Mouse (Mus musculus) layer of hippocampus, adult 8-10 months (tissue): ENCODE measurements at regions not wholly inside any gene's neighbourhood (a gene's known extent, or its start where the extent isn't known, plus 50 kb on each side); places are given as distances from the start of the nearest gene placed in this dataset.

Experiments
- DNase-seq, 2 experiments: peaks; one replicate each; pipeline ENCODE4 v3.0.0; 2022; ENCODE audit warnings: low spot score in 2 of 2

DNA sequence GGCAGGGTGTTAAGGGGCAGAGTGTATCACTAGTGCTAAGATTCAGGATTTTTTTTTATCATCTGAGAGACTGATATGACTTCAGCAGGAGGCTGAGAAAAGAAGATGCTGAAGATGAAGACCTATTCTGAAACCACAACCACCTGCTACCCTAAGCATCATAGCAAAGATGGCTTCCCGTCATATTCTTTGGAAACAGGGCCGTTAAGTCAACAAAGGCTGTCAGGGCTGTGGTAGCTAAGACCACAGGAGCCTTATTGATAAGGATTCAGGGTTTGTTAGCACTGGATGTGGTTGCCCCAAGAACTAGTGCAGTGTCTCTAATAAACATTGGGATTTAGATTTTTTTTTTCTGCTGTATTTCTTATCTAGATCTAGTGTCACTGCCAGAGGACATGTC is 56.7 kb upstream of the Rasgrp1 start:
- no peak for DNase-seq

DNA sequence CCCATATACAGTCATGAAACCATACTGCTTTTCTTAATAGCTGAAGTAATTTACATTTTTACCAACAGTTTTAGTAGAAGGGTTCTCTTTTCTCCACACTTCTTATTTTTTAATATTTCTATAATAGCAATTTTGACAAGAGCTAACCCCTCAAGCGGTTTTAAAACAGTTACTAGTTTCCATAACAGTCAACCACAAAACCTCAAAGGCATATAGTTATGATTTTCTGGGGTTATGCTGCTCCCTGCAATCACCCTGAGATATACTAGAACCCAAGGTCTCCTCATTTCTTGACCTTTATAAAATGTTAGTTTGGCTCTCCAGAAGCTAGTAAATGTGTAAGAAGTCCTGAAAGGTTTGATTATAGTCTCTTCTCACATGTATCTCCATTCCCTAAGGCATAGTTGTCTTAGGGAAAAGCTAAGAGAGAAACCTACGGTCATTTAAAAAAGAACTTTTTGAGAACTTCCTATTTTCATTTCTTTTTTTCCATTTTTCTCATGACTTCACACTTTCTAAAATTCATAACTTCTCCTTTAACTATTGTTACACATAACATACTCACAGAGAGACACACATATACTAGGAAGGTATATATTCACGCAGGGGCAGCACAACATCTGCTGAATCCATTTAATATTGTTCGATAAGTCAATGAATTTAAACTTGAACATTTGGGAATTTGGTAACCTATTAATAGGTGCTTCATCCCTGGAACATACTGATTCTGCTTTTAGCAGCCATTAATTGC is 60.8 kb upstream of the Rasgrp1 start:
- no peak for DNase-seq

DNA sequence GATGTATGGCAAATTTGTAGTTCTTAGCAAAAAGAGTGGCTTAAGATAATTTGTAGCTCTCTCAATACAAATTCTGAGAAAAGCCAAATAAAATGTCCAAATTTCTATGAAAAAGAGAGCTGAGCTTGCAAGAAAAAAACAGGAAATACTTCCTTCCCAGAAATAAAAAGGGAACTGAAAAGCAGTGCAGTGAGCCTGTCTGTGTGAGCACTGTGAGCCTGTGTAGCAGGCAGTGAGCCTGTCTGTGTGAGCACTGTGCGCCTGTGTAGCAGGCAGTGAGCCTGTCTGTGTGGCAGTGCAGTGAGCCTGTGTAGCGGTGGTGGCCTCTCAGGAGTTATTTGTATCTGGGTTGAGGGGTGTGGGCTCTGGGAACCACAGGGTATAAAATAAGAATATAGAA is 62.7 kb upstream of the Rasgrp1 start:
- DNase-seq = no peak

DNA sequence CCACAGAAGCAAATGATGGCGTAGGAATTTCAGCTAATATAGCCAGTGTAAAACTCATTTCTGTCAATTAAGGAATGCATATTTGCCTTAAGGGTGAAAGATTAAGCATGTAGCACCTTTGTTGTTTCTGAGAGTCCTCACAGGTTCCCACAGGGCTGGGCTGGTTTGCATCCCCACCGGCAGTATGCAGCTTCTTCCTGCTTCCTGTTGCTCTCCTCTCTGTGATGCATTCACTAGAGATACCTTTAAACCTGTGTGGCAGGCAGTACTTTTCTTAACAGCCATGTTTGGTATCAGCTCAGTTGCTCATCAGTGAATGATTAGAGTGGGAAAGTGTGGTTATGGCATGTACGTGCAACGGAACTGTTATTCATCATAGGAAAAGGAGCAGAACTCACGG is 65.4 kb upstream of the Rasgrp1 start:
- no peak for DNase-seq

DNA sequence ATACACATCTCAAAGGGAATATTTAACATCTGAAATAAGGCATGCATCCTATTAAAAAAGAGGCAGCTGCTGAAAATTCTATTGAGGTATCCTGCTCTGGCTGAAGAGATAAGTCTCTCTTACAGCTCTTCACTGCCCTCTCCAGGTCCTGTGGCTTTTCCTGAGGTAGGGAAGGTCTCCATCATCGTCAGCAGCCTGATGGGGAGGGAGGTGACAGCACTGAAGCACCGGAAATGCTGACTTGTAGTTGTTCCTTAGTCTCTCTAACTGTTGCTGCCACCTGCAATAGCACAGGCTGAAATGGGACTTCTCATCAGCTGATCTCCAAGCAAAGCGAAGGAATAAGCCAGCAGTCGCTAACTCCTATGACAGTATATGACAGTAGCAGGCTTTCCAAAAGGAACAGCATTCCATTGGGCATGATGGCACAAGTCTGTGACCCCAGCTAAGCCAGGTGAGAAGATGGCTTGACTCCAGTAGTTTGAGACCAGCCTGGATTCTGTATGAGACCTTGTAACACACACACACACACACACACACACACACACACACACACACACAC is 69.3 kb upstream of the Rasgrp1 start:
- peak in 1 of 2 experiments; percentile 18 for DNase-seq

DNA sequence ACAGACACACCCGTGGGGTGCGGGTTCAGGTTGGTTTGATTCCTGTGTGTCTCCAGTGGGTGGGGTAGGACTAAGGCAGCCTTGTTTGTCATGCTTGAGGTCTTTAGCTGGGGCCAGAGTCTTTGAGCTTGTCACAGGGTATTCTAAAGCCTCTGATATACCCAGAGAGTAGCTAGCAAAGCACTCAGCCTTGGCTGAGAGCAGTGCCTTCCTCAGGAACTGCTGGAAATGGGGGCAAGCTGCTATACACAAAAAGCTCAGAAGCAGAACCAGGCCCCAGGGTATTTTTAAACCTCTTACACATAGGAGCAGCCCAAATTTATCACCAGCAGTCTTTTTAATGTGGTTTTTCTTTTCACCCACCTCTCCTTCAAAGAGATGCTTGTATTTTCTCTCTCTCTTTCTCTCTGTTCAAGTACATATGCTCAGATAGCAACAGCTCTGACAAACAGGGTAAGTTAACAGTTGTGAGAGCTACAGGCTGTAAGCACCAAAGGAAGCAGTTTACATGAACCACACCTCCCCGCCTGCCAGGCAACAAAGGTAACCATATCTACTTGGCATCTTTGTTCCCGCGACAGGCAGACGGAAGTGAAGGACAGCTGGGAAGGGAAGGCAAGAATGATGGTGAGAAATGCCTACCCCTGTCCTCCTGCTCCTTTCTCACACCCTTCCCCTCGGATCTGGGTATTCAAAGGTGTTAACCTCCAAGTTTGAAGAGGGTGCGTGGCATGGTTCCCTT is 74.6 kb upstream of the Rasgrp1 start:
- no peak for DNase-seq

DNA sequence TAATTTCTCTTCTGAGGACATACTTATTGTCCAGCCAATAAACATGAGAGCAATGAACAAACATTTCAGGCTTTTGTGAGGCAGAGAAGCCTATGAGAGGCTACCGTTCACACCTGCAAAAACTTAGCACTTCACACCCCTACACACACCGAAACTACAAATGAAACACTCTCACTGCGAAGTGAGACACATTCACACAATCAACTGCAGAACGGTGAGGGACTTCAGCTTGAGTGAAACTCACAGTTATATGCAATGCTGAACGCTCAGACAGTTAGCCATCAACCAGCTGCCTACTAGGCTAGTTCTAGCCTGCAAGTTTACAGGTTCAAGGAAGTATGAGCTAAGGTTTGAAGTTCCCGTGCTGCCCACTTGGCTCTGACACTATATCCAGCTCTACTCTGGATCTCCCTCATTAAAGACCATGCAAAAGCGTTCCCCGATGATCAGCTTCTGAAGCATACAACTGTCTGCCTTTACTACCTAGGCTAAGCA is 75.4 kb upstream of the Rasgrp1 start:
- DNase-seq = no peak

DNA sequence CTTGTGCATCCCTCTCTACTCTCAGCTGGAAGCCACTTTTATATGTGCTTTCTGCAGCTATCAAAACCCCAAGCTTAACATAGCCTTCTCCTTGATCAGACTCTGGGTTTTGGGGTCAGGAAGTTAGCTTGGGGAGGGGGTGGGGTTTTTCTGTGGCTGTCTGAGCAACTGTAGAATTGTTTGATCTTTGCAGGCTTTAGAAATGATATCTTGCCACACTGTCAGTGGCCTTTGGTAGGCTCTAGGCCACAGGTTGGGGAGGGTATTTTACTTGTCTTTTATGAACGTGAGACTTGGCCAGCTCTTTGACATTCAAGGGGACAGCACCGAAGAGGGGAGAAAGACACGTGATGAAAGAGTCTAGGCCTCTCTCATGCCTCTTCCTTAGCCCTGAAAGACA is 75.9 kb upstream of the Rasgrp1 start:
- DNase-seq = no peak

DNA sequence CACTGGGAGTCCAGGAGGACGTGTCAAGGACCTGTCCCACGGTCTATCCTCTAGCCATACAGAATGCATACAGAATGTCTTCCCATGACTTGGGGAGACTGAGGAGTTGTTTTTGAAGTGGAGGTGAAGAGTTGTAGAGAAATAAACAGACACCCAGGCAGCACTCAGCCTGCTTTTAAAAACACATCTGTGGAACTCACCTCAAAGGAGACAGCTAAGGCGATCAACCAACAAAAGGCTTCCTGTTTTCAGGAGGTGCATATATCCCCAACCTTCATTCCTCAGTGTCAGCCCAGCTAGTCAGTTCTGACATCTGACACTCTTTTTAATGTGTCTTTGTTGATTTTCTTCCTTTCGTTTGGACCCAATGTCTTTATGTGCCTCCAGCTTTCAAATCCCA is 78.6 kb upstream of the Rasgrp1 start:
- DNase-seq = no peak

DNA sequence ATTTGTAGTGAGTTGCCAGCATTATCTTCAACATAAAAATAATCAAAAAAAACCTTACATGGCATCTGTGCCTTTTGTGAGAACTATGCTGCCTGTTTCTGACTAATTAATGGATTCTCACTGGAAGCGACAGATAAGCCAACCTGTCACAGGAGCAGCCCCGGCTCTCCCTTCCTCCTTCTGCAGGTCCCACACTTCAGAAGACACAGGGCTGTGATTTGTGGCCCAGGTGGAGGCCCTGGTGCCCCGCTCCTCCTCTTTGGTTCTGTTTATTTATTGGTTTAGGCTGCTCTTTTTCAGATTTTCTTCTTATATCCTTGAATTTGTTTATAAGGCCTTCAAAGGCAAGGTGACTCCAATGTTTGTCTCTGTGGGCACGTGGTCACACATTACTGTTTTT is 80.0 kb upstream of the Rasgrp1 start:
- no peak for DNase-seq

DNA sequence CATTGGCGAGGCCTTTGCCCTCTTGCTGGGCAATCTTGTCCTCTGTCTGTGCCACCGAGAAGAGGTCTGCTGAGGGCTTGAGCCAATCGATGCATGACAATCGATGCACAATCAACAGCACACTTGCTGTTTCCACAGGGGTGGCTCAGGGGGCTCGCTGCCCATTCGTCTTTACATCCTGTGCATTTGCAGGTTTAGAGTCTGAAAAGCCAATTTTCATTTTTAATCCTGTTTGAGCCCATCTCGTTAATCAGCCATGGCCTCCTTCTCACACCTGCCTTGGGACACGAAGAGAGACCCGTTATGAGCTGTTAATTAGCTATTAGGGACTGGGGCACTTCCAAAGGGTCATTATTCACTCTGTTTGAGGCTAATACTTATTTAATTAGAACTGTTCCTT is 86.4 kb upstream of the Rasgrp1 start:
- no peak for DNase-seq

DNA sequence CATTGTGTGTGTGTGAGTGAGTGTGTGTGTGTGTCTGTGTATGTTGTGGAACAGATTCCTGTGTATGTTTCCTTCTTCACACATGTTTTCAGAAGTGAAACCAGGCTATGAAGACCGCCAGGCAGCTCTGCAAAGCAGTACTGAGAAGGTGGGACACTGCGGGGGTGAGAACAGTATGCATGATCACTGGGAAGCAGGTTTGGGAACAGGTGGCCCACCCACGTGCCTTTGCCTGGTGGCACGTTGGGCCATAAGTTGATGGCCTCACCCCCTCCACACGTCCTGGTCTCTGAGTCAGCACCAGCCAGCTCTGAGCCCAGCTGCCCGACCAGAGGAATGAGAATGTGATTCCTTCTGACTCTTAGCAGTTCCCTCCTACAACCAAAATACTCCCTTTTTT is 89.2 kb upstream of the Rasgrp1 start:
- peak; percentile 77 to 81 for DNase-seq

DNA sequence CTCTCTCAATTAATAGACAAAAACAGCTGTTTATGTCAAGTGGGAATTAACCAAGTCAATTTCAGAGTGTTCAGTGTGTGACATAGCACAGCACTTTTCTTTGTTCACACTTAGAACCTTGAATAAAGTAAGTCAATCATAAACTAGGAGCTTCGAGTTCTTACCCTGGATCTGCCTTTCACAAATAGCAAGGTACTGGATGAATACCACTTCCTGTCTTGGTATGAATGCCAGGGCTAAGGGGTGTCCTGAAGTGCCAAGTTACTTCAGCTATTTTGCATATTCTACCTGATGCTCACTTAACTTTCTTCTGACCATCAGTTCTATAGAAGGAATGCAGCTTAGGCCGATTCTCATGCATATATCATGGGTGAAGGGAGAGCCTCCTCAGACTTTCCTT is 90.1 kb upstream of the Rasgrp1 start:
- no peak for DNase-seq

DNA sequence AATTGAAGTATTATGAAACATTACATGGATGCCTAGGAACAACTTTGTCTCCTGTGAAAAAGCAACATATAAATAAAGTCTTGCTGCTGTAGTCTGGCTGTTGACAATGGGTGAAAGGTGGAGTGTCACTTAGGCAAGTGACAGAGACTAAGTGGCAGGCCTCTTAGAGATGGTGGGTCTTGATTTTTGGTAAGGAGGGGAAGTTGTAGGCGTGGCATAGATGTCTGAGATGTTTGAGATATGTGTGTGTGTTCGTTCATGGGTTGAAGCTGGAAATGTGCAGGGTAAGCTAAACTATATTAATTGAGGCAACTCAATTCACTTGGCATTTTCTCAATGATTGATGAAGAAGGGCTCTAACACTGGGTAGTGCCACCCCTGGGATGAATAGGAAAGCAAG is 90.7 kb upstream of the Rasgrp1 start:
- DNase-seq = no peak

DNA sequence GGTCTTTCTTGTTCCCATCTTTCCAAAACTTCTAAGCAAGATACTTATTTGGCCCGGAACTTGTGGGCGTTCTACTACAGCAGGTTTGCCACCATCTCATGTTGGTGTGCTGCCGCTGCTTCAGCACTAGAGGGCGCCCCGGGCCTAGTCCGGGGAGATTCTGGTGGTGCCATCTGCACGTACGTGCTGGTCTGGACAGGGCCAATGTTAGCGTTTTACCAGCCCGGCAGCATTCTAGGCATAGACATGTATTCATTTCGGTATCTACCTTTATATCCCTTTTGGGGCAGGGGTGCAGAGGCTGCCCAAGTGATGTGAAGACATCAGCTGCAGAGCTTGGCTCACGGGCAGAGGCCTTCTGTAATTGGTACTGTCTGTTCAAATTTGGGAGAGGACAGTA is 95.3 kb upstream of the Rasgrp1 start:
- no peak for DNase-seq

DNA sequence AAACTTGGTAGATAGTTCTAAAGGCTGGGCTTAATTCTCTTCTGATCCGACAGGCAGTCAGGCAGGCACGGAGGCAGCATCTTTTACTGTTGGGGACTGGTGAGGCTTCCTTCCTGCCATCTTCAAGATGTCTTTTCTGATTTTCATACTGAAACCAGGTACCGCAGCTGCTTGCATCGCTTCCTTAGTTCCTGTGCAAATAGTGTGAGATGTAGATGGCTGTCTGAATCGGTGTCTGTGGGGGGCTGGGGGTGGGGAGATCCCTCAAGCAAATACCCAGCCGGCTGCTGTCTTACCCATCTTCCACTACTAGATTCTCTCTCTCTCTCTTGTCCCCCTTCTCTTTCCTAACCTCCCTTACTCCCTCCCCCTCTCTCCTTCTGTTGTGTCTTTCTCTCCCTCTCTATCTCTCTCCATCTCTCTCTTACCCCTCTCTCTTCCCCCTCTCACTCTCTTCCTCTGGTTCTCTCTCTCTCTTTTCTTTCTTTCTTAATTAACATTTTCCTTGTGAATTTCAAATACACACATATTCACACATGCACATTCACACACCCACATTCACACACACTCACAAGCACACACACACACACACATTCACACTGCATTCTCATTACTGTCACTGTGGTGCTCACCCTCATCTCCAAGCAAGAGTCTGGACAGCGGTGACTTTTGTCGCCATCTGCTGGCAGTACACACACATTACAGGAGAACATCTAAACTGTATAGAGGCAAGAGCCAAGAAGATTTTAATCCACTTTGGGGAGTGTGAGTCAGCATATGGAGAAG is 96.0 kb upstream of the Rasgrp1 start:
- peak; percentile 75 to 86 for DNase-seq

DNA sequence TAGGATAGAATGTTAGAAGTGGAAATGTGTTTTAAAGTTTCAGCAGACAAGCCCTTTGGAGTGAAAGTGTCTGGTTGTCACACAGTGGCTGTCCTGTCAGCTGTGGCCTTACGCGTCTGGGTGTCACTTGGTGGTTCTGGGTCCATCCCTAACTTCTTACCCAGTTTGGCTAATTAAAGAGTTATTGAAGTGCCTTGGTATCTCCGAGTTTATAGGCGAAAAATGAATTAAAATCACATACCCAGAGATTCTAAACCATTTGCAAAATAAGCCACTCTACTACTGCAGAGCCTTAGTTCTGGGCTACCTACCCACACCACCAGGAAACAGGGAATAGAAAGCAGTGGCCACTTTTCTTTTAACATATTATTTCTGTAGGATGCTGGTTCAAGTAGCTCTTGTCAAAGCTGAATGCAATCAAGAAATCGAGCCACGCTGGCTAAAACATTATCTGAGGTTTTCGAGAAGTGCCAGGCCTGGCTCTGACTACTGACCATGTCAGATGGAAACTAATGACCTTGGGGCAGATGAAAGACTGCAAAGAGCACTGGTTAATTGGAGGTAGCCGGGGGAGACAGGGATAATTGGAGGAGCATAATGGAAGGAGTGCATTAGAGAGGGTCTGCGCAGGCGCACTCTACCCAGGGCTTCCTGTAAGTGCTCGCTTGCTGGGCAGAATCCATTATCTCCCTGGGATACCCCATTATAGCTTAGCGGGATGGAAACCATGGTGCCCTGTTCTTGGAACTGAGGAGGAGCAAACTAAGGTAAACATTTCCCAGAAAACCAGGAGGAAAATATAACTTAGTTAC is 96.8 kb upstream of the Rasgrp1 start:
- peak; percentile 33 to 40 for DNase-seq

DNA sequence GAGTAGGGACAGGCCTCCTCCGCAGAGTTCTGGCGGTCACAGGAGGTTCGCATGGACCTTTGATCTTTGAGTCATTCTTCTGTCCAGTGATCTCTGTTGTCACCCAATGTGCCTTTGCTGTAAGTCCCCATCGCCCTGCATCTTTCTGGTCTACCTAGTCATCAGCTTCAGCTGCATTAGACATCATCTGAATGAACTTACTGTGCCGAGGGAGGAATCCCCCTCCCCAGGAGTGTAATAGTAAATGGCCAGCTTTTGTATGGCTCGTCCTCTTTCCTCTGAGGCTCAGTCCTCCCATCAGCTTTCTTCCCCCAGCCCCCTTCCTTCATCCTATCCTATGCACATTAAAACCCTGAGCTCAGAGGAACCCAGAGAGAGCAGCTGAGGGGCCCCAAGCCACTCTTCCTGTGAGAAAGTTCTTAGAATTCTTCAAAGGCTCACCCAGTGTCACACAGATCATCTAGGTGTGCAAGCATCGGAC is 98.0 kb upstream of the Rasgrp1 start:
- DNase-seq = no peak

DNA sequence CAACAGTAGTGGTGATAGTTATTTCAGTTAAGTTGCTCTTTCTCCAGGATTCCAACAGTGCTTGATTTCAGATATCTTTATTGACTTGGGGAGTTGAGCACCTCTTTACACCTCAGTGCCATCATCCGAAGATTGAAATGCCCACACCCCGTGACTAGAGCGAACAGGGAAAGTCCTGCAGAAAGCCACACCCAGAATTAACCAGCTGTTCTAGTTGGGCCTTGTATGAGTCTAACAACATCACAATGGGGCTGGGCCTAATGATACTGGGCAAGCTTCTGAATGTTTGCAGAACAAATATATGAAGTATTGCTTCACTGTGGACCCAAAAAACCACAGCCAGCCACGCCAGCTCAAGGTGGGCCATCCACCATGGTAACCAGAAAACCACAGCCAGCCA is 100.1 kb upstream of the Rasgrp1 start:
- DNase-seq = no peak

DNA sequence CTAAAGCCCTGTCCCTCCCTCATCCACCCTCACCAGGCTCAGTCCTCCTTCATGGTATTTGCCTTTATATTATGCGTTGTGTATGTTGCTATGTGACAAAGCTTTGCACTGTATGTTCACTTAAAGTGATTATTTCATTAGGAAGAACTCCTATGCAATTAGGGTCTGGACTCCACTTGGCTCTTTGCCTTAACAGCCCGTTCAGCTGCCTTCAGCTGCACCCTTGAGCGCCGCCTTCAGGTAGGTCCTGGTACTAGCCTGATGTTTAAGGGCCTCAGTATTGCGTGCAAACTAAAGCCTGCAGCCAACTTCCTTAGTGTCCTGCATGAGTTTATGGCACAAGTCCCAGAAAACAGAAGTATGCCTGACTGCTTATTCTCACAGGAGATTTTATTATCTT is 101.9 kb upstream of the Rasgrp1 start:
- no peak for DNase-seq

DNA sequence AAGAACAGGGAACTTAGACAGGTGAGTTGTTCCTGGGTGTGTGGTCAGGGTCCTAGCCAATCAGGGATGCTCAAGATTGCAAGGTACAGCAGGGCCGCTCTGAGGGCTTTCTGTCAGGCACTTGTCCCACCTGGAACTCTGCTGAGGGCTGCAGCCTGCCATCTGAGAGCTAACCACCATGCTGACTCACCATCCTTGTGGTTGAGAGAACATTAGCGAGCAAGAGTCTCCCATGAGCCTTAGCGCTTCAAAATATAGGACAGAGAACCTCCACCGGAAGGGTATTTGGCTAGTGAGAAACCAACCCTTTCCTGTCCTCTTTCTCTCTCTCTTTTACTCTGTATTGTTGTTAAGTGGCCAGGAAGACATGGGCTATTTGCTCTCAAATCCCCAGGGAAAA is 104.1 kb upstream of the Rasgrp1 start:
- DNase-seq = no peak
